Mouse (Mus musculus) forebrain, embryonic 16.5 days (tissue): ENCODE measurements at regions not wholly inside any gene's neighbourhood (a gene's known extent, or its start where the extent isn't known, plus 50 kb on each side); places are given as distances from the start of the nearest gene placed in this dataset.

Source experiments
- ATAC-seq: fragments of 200-750 bp; cut with Nextera tagmentation; 2 replicates; pipeline ENCODE4 v1.8.0; 2017; ENCODE audit warnings: mild to moderate bottlenecking, moderate library complexity
- H3K27ac ChIP-seq: fragments of 300-500 bp; sonication (generic); 2 replicates; pipeline ENCODE4 v1.5.1; 2014; ENCODE audit warnings: low read length, control low read depth
- H3K27me3 ChIP-seq: fragments of 300-500 bp; sonication (generic); replicated peaks from 2 replicates; pipeline ENCODE4 v1.6.1; 2014; ENCODE audit warnings: low read length; ENCODE audit not compliant: control insufficient read depth, insufficient read depth
- H3K36me3 ChIP-seq: fragments of 300-500 bp; sonication (generic); 2 replicates; pipeline ENCODE4 v1.6.1; 2014; ENCODE audit not compliant: control insufficient read depth, insufficient read depth
- H3K4me1 ChIP-seq: fragments of 300-500 bp; sonication (generic); replicated peaks from 2 replicates; pipeline ENCODE4 v1.6.1; 2014; ENCODE audit warnings: low read length; ENCODE audit not compliant: control insufficient read depth, insufficient read depth
- H3K4me2 ChIP-seq: fragments of 300-500 bp; sonication (generic); 2 replicates; pipeline ENCODE4 v1.6.1; 2014; ENCODE audit warnings: mild to moderate bottlenecking, low read length, control low read depth
- H3K4me3 ChIP-seq: fragments of 300-500 bp; sonication (generic); replicated peaks from 2 replicates; pipeline ENCODE4 v1.5.1; 2014; ENCODE audit warnings: mild to moderate bottlenecking, low read length, control low read depth
- H3K9ac ChIP-seq: fragments of 300-500 bp; sonication (generic); replicated peaks from 2 replicates; pipeline ENCODE4 v1.6.1; 2014; ENCODE audit warnings: low read depth, low read length, control low read depth
- H3K9me3 ChIP-seq: fragments of 300-500 bp; sonication (generic); 2 replicates; pipeline ENCODE4 v1.6.1; 2016; ENCODE audit warnings: low read length; ENCODE audit not compliant: control insufficient read depth
- WGBS: fragments of 180-500 bp; shearing (Covaris S2); extraction: QIAGEN DNeasy Blood & Tissue Kit; methylation state at CpG from one replicate; pipeline ENCODE4 v1.1.7; 2014; 5-methylcytosine and 5-hydroxymethylcytosine counted together

DNA sequence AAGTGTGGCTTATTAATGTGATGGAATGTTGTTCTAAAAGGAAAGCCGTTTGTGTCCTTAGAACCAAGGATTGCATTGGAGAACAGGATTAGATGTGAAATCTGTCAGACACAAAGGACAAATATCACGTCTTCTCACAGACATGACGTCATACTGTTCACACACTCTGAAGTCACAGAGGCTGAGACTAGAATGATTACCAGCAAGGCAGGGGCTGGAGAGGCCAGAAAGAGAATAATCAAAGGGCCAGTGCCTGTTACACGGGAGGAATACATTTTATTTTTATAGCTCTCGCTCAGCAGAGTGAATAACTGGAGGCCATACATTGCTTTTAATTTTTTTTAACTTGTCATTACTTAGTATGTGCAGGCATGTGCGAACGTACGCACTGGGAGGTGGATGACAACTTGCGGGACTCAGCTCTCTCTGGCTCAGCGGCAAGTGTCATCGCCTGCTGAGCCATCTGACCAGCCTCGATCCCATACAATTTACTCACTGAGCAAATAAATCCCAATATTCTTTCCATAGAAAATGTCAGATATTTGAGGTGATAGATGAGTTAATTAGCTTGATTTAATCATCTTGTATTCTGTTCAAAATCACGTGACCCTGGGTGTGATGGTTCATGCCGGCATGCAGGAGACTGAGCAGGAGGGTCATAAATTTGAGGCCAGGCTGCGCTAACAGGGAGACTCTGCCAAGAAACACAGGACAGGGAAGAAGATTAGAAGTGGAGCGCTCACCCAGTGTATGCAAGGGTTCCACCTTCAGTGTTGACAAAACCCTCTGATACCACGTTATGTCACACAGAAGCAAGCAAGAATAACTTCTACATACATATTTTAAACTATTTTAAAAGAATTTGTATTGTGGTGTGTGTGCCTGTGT lies 109.6 kb downstream of the Fam168b start:
- no peaks in the 10 kb centered on the region for H3K4me1 ChIP-seq
- no peaks in the 10 kb centered on the region for H3K9me3 ChIP-seq
- H3K36me3 ChIP-seq: no peaks in the 10 kb centered on the region
- 78% methylated on average over 17 of the region's 17 CpGs for WGBS
- ATAC-seq: no peak
- no peak overlapping the region for H3K4me3 ChIP-seq
- H3K4me2 ChIP-seq: no peak overlapping the region
- H3K9ac ChIP-seq: no peak overlapping the region
- no peak overlapping the region for H3K27ac ChIP-seq
- no peaks in the 10 kb centered on the region for H3K27me3 ChIP-seq

DNA sequence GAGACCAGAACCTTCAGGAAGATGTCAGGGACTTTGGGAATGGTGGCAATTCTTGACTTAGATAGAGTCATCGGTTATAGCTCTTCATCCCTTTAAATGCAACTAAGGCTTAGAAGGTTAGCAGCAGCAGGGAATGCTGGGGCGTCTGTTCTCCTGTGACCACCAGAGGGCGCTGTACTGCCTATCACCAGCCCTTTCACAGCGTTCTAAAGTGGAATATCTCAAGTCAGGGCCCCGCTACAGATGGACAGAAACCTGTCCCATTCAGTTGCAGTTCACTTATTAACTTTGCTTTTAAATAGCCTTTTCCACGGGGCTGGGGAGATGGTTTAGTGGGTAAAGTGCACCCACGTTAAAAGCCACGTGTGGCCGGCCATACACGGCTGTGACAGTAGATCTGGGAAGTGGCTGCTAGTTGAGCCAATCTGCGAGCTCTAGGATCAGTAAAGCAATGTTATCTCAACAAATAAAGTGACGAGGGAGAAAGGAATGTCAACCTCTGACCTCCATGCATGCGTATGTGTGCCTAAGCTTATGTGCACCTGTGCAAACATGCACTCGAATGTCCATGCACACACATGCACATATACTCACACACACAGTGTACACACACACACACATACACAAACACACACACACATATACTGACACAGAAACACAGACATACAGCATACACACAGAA lies 104.3 kb downstream of the Fam168b start:
- H3K9ac ChIP-seq: no peak overlapping the region
- no peaks in the 10 kb centered on the region for H3K36me3 ChIP-seq
- no peaks in the 10 kb centered on the region for H3K9me3 ChIP-seq
- H3K4me2 ChIP-seq: no peak overlapping the region
- ATAC-seq: 0 out of 2 replicates have a peak, but pooled peaks have one; percentile 38
- no peaks in the 10 kb centered on the region for H3K4me1 ChIP-seq
- no peaks in the 10 kb centered on the region for H3K27me3 ChIP-seq
- no peak overlapping the region for H3K27ac ChIP-seq
- H3K4me3 ChIP-seq: no peak overlapping the region
- 59% methylated on average over 14 of the region's 14 CpGs for WGBS

DNA sequence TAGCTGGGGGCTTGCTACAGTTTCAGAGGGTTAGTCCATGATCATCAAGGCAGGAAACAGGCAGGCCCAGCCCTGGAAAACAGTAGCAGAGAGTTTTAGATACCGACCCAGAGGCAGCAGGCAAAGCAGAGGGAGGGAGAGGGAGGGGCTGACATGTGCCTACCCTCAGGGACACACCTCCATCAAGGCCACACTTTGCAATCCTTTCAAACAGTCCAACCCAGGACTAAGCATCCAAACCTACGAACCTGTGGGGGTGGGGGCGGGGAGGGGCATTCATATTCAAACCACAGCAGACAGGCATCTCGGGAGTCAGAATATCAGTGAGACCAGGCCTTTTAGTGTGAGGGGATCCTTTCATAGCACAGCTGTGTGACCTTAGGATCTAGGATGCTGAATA lies 103.2 kb downstream of the Fam168b start:
- Histone ChIP-seq H3K9me3 (no peaks in the 10 kb centered on the region), H3K9ac (no peak overlapping the region), H3K4me1 (no peaks in the 10 kb centered on the region), H3K36me3 (no peaks in the 10 kb centered on the region), H3K4me3 (no peak overlapping the region), H3K4me2 (no peak overlapping the region), H3K27ac (no peak overlapping the region), H3K27me3 (no peaks in the 10 kb centered on the region)
- ATAC-seq: no peak
- 73% methylated on average over 4 of the region's 4 CpGs for WGBS

DNA sequence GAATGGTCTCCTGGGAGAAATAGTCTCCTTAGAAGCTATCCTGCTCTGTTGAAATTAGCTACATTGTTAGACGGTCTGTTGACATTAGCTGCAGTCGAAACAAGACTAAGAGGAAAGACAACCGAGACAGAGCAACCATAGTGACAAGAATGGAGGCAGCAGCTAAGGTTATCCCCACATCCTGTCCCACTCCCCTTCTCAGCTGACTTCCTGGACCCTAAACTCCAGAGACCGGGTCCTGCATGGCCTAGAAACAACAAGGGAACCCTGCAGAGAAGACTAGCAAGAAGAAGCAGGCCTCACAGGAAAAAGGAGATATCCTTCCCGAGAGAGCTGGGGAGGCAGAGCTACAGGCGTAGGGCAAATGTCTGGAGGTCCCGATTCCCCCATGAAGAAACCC lies 102.0 kb downstream of the Fam168b start:
- WGBS: 73% methylated on average over 7 of the region's 7 CpGs
- Histone ChIP-seq H3K4me2 (no peak overlapping the region), H3K36me3 (no peaks in the 10 kb centered on the region), H3K9me3 (no peaks in the 10 kb centered on the region), H3K27ac (no peak overlapping the region), H3K4me1 (no peaks in the 10 kb centered on the region), H3K4me3 (no peak overlapping the region), H3K27me3 (no peaks in the 10 kb centered on the region), H3K9ac (no peak overlapping the region)
- no peak for ATAC-seq

DNA sequence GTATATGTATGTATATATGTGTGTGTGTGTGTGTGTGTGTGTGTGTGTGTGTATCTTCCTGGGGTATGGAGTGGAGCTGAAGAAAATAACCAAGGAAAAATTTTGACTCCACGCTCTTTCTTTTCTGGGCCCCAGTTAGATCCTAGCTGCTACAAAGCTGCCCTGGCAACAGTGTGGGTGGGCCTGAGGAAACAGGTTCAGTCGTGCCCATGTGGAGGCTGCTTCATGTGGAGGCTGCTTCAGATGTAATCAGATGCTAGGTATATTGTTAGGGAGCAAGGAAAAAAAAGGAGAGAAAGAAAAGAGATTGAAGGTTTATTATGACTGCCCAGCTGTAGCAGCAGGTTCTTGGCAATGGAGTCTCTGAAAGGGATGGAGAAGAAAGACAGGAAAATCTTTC lies 100.6 kb downstream of the Fam168b start:
- Histone ChIP-seq H3K4me1 (no peaks in the 10 kb centered on the region), H3K4me2 (no peak overlapping the region), H3K4me3 (no peak overlapping the region), H3K9ac (no peak overlapping the region), H3K9me3 (no peaks in the 10 kb centered on the region), H3K27ac (no peak overlapping the region), H3K36me3 (no peaks in the 10 kb centered on the region), H3K27me3 (no peaks in the 10 kb centered on the region)
- WGBS: 35% methylated on average over 2 of the region's 2 CpGs
- no peak for ATAC-seq

DNA sequence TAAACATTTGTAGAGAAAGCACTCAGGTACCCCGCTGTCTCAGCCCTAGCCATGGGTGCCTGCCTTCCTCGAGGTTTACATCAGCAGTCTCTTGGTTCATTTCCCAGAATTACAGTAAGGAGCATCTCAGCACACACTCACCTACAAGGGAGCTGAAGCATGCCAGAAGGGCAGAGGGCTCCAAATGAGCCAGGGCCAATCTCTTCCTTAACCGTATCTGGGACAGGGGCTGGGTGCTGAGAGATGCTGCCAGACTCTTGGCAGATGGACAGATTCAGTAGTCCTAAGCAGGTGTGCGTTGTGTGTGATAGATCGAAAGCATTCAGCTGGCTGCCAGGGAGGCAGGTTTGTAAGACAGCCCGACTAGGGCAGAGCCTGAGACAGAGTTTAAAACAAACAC lies 97.0 kb downstream of the Fam168b start:
- Histone ChIP-seq H3K4me3 (no peak overlapping the region), H3K4me2 (no peak overlapping the region), H3K9me3 (no peaks in the 10 kb centered on the region), H3K27me3 (no peaks in the 10 kb centered on the region; the same call in 1 of the 2 replicates), H3K9ac (no peak overlapping the region), H3K36me3 (no peaks in the 10 kb centered on the region), H3K27ac (no peak overlapping the region), H3K4me1 (peaks cover 15% of the 10 kb centered on the region)
- no peak for ATAC-seq
- WGBS: 80% methylated on average over 6 of the region's 6 CpGs

DNA sequence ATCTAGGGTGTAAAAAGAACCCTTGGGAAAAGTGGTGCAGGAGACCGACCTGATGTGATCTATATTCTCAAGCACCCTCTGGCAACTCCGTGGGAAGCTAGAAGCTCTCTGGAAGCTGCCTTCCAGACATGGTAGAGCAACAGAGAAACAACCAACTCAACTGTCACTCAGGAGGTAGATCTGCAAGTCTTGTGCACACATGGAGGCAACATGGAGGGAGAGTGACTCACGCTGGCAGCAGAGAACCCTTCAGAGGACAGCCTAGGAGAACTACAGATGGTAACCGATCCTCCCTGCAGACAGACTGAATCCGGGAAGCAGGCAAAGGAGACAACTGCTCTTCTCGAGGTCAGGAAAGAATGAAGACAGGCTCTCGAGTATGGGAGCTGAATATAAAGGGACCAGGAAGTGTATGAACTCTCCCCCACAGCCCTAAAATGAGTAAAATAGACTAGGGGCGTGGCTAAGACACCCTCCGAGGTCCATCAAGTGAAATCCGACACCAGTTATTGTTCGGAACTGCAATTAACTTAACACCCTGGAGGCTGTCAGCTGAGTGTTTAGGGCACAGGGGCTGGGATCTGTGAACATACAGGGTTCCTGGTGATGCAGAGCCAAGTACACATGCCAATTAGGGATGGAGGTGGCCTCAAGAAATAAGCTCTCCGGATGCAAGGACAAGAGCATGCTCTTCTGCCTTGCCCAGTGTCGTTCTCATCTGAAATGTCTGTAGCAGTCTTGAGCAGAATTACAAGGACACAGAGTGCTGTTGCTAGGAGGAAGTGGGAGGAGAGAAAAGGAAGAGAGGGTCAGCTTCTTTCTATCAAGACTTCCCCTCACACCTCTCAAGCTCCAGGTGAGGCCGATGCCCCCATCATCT lies 93.5 kb downstream of the Fam168b start:
- H3K4me1 ChIP-seq: peaks cover 23% of the 10 kb centered on the region
- H3K9ac ChIP-seq: peak overlapping the region; percentile 85; the same call in 1 of the 2 replicates
- peak overlapping the region; percentile 71 for H3K4me3 ChIP-seq
- H3K27ac ChIP-seq: no peak overlapping the region
- H3K4me2 ChIP-seq: peak overlapping the region; percentile 73
- ATAC-seq: peak; percentile 45
- no peaks in the 10 kb centered on the region for H3K9me3 ChIP-seq
- H3K36me3 ChIP-seq: no peaks in the 10 kb centered on the region
- 10% methylated on average over 14 of the region's 14 CpGs for WGBS
- H3K27me3 ChIP-seq: peaks cover 4% of the 10 kb centered on the region

DNA sequence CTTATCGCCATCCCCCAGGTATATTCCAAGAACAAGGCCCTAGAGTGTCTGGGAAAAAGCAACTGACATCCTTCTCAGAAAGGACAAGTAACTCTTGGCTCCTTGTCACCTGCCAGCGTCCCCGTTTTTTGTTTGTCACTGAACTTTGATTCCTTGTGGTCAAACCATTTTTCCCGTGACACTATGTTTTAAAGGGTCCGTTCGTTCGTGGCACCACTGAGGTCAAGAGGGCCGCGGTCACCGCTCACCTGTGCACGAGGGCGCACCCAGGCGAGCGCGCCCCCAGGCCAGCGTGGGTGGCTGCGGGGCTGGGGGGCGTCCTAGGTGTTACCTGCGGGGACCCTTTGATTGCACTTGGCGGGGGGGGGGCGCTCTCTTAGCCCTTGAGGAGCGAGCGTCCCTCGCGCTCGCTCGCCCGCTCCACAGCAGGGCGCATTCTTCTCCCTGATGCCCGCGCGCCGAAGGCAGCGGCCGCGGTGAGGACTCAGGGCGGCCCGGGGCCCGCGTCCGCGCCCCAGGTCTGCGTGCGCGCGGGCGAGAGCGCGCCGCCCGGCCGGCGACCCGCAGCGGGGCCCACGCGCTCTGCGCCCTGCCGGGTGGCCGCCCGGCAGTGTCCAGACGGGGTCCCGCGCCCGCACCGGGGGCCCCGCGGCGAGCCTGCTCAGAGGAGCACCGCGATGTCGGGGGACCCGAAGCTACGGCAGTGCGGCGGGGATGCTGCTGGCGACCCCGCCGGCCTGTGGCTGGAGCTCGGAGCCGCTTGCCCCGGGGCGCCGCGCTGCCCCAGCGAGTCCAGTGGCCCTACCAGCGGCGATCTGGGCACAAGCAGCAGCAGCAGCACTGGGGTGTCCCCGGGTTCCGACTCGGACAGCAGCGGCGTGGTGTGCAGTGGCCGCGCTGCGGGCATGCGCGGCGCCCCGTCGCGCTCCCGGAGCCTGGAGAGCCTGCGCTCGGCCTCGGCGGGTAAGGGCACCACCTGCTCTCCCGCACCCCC lies 92.5 kb downstream of the Fam168b start:
- Histone ChIP-seq H3K4me2 (peak overlapping the region; percentile 73), H3K27ac (no peak overlapping the region), H3K9me3 (no peaks in the 10 kb centered on the region), H3K9ac (peak overlapping the region; percentile 85), H3K4me1 (peaks cover 23% of the 10 kb centered on the region), H3K27me3 (peaks cover 4% of the 10 kb centered on the region), H3K4me3 (peak overlapping the region; percentile 71), H3K36me3 (no peaks in the 10 kb centered on the region)
- WGBS: under 1% methylated on average over 93 of the region's 108 CpGs
- ATAC-seq: peak; percentile 72
